Mouse (Mus musculus) MEL (cell line): ENCODE data around the gene Slc39a9. TPM values are rescaled to one million over a fixed set of nuclear protein-coding genes. Genes with fewer than 3 reads are reported as not detected.

Experiments
- DNase-seq: peaks from one replicate; pipeline ENCODE4 v3.0.0; 2011; ENCODE audit warnings: low read depth, low spot score
- H3K27ac ChIP-seq: 2 replicates; pipeline ENCODE4 v1.5.1; 2012; ENCODE audit warnings: low read depth, mild to moderate bottlenecking, control low read depth, low read length, moderate library complexity; ENCODE audit not compliant: control insufficient read depth
- H3K27me3 ChIP-seq, 2 experiments: fragments of 150-350 bp in 1 of 2; sonication (generic) in 1 of 2; 2 replicates each; pipeline ENCODE4 v1.6.1; 2012; ENCODE audit warnings: low read length in 2 of 2, mild to moderate bottlenecking in 2 of 2, improper control_type of control experiment in 1 of 2, moderate library complexity in 1 of 2; ENCODE audit not compliant: insufficient read depth in 2 of 2, control insufficient read depth in 1 of 2
- H3K36me3 ChIP-seq, 2 experiments: 2 replicates each; pipeline ENCODE4 v1.6.1; 2012 to 2014; ENCODE audit warnings: low read length in 2 of 2, improper control_type of control experiment in 1 of 2, inconsistent platforms in 1 of 2, mild to moderate bottlenecking in 1 of 2; ENCODE audit not compliant: insufficient read depth in 2 of 2, control insufficient read depth in 1 of 2
- H3K4me1 ChIP-seq, 2 experiments: fragments of 150-350 bp in 1 of 2; sonication (generic) in 1 of 2; 2 replicates each; pipeline ENCODE4 v1.6.1; 2012; ENCODE audit warnings: low read length in 2 of 2, improper control_type of control experiment in 1 of 2, mild to moderate bottlenecking in 1 of 2; ENCODE audit not compliant: insufficient read depth in 2 of 2, control insufficient read depth in 1 of 2
- H3K4me3 ChIP-seq, 2 experiments: fragments of 150-350 bp in 1 of 2; sonication (generic) in 1 of 2; 2 replicates each; pipeline ENCODE4 v1.5.1; 2012; ENCODE audit warnings: low read depth in 2 of 2, low read length in 2 of 2, mild to moderate bottlenecking in 2 of 2, moderate library complexity in 2 of 2, control low read depth in 1 of 2, improper control_type of control experiment in 1 of 2; ENCODE audit not compliant: control insufficient read depth in 1 of 2, insufficient read depth in 1 of 2
- H3K79me2 ChIP-seq: 2 replicates; pipeline ENCODE4 v1.6.1; 2012; ENCODE audit warnings: mild to moderate bottlenecking, low read length, moderate library complexity; ENCODE audit not compliant: control insufficient read depth, poor library complexity, insufficient read depth
- H3K9ac ChIP-seq: 2 replicates; pipeline ENCODE4 v1.6.1; 2012; ENCODE audit warnings: low read depth, mild to moderate bottlenecking, control low read depth, low read length, moderate library complexity; ENCODE audit not compliant: control insufficient read depth, poor library complexity, severe bottlenecking
- H3K9me3 ChIP-seq: fragments of 150-350 bp; sonication (generic); replicated peaks from 2 replicates; pipeline ENCODE4 v1.6.1; 2012; ENCODE audit warnings: mild to moderate bottlenecking, low read length, improper control_type of control experiment, moderate library complexity; ENCODE audit not compliant: insufficient read depth
- BHLHE40 ChIP-seq: IDR thresholded peaks from 2 replicates; pipeline ENCODE4 v1.6.1; 2012; ENCODE audit warnings: low read depth, mild to moderate bottlenecking, inconsistent platforms, low read length, improper control_type of control experiment, borderline replicate concordance
- CTCF ChIP-seq, 3 experiments: IDR thresholded peaks in 2 of 3; conservative IDR thresholded peaks in 1 of 3; 2 replicates each; pipeline ENCODE4 v1.5.1; 2011 to 2012; ENCODE audit warnings: low read length in 3 of 3, low read depth in 2 of 3, mild to moderate bottlenecking in 2 of 3, improper control_type of control experiment in 1 of 3, inconsistent platforms in 1 of 3, mixed read lengths in 1 of 3, moderate library complexity in 1 of 3; ENCODE audit not compliant: control insufficient read depth in 1 of 3, insufficient read depth in 1 of 3, poor library complexity in 1 of 3, severe bottlenecking in 1 of 3
- EP300 ChIP-seq, 2 experiments: IDR thresholded peaks; 2 replicates each; pipeline ENCODE4 v1.6.1; 2011; ENCODE audit warnings: improper control_type of control experiment in 2 of 2, low read length in 2 of 2, low read depth in 1 of 2, mild to moderate bottlenecking in 1 of 2
- GATA1 ChIP-seq: IDR thresholded peaks from 2 replicates; pipeline ENCODE4 v1.6.1; 2011; ENCODE audit warnings: low read depth, low read length, improper control_type of control experiment
- HCFC1 ChIP-seq: IDR thresholded peaks from 2 replicates; pipeline ENCODE4 v1.6.1; 2012; ENCODE audit warnings: low read depth, mild to moderate bottlenecking, inconsistent platforms, low read length, improper control_type of control experiment, moderate library complexity
- KAT2A ChIP-seq: conservative IDR thresholded peaks from 2 replicates; pipeline ENCODE4 v1.6.1; 2012; ENCODE audit warnings: low read depth, low read length, improper control_type of control experiment, inconsistent platforms
- MYB ChIP-seq: IDR thresholded peaks from 2 replicates; pipeline ENCODE4 v1.6.1; 2011; ENCODE audit warnings: mild to moderate bottlenecking, low read depth, low read length, improper control_type of control experiment
- NRF1 ChIP-seq: IDR thresholded peaks from 2 replicates; pipeline ENCODE4 v1.6.1; 2014; ENCODE audit warnings: low read depth, mild to moderate bottlenecking, inconsistent platforms, low read length, improper control_type of control experiment, moderate library complexity; ENCODE audit not compliant: poor library complexity, insufficient read depth, severe bottlenecking
- POLR2A ChIP-seq, 2 experiments: IDR thresholded peaks; 2 replicates each; pipeline ENCODE4 v1.6.1; 2011 to 2012; ENCODE audit warnings: low read length in 2 of 2, mild to moderate bottlenecking in 2 of 2, control low read depth in 1 of 2, improper control_type of control experiment in 1 of 2, low read depth in 1 of 2, moderate library complexity in 1 of 2; ENCODE audit not compliant: control insufficient read depth in 1 of 2, insufficient read depth in 1 of 2, poor library complexity in 1 of 2
- RCOR1 ChIP-seq: IDR thresholded peaks from 2 replicates; pipeline ENCODE4 v1.6.1; 2012; ENCODE audit warnings: low read depth, mild to moderate bottlenecking, inconsistent platforms, low read length, improper control_type of control experiment
- TBP ChIP-seq: IDR thresholded peaks from 2 replicates; pipeline ENCODE4 v1.8.0; 2011; ENCODE audit warnings: low read depth, low read length, improper control_type of control experiment
- USF1 ChIP-seq: IDR thresholded peaks from 2 replicates; pipeline ENCODE4 v1.6.1; 2014; ENCODE audit warnings: low read depth, mild to moderate bottlenecking, inconsistent platforms, low read length, improper control_type of control experiment, moderate library complexity
- ZMIZ1 ChIP-seq: IDR thresholded peaks from 2 replicates; pipeline ENCODE4 v1.6.1; 2012; ENCODE audit warnings: low read depth, mild to moderate bottlenecking, inconsistent platforms, low read length, improper control_type of control experiment, moderate library complexity
- polyA plus RNA-seq, 2 experiments: library from polyadenylated mRNA; stranded (reverse) in 1 of 2; unstranded in 1 of 2; fragments of >175 nt in 1 of 2; fragments of >200 nt in 1 of 2; gene quantifications; 2 replicates each; pipeline versions ENCODE4 v1.2.1 to v1.2.4; 2012; ENCODE audit warnings: low replicate concordance in 2 of 2, low read depth in 1 of 2; ENCODE audit not compliant: insufficient read length in 2 of 2, insufficient read depth in 1 of 2, missing spikeins in 1 of 2
- total RNA-seq: library from RNA; depleted of rRNA; stranded (reverse); fragments of 300-350 nt; gene quantifications from 2 replicates; pipeline ENCODE4 v1.2.3, GENCODE M21; 2012

The Slc39a9 gene
- total and polyA plus RNA-seq, 3 experiments, result 13.1 to 34.4 TPM; not detected in 1

DNA sequence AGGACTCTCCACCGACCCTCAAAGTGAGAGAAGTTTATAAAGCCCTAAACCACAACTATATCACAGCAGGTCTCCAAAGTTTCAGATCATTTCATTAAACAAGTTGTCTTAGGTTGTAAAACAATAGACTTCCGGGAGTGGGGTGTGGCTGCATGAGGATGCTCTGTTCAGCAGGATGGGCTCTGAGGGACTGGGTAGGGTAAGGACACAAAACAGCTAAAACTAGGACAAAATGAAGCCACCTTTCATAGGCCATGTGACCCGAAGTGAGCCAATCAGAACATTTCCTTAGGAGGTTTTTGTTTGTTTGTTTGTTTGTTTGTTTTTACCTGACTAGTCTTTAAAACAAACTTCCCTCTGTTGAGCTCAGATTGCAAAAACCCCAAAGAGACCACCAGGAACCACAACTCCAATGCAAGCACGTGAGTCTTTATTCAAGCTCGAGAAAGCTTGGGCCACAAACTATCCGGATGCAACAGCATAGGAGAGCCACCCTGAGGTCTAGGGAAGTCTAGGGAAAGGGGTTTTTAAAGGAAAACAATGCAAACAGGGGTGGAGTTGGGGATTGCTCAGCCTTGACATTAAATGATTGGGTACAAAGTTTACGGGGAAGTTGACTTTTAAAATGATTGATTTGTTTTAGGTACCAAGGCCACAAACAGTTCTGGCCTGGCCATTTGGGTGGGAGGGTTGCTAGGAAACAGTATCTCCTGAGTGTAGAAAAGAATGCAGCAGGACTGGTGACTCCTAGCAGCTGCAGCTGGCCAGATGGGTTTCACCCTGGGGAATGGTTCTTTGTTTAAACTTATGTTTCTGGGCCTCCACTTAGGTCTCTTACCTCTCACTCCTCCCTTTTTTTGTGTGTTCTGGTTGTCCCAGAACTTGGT, 28.1 kb upstream of the Slc39a9 start:
- H3K27ac ChIP-seq, result no peak overlapping the region

GRCm38 (mm10) chr12:80620501-80620900, 23.2 kb upstream of the Slc39a9 start:
- no peaks in the 10 kb centered on the region for H3K36me3 ChIP-seq
- H3K79me2 ChIP-seq, result no peaks in the 10 kb centered on the region
- H3K9me3 ChIP-seq, result no peaks in the 10 kb centered on the region
- no peak overlapping the region for H3K9ac ChIP-seq
- no peaks in the 10 kb centered on the region for H3K4me1 ChIP-seq
- no peak overlapping the region for H3K4me3 ChIP-seq
- no peak overlapping the region for H3K27ac ChIP-seq
- TF ChIP-seq NRF1 (no peak), TBP (no peak), ZMIZ1 (no peak), BHLHE40 (peak; percentile 47; the same call in 1 of the 2 replicates), GATA1 (no peak), KAT2A (no peak), CTCF (IDR thresholded peaks at IDR 0.05 in 2 of 3, conservative IDR thresholded peaks at IDR 0.05 in 1 of 3; ENCODE audit: control insufficient read depth in 1 of 3, insufficient read depth in 1 of 3, low read depth in 2 of 3, low read length in 3 of 3, poor library complexity in 1 of 3, severe bottlenecking in 1 of 3) (no peak)
- DNase-seq, result no peak
- H3K27me3 ChIP-seq, result no peaks in the 10 kb centered on the region

More for the DNA sequence above, 28.1 kb upstream of the Slc39a9 start:
- no peak overlapping the region for H3K4me3 ChIP-seq
- no peaks in the 10 kb centered on the region for H3K36me3 ChIP-seq
- H3K9ac ChIP-seq, result no peak overlapping the region
- no peaks in the 10 kb centered on the region for H3K79me2 ChIP-seq
- DNase-seq, result no peak
- no peaks in the 10 kb centered on the region for H3K4me1 ChIP-seq
- no peaks in the 10 kb centered on the region for H3K27me3 ChIP-seq
- no peaks in the 10 kb centered on the region for H3K9me3 ChIP-seq
- TF ChIP-seq MYB (no peak), EP300 (IDR thresholded peaks at IDR 0.05; ENCODE audit: low read depth in 1 of 2, low read length in 2 of 2) (no peak), KAT2A (no peak), POLR2A (IDR thresholded peaks at IDR 0.05; ENCODE audit: control insufficient read depth in 1 of 2, insufficient read depth in 1 of 2, low read depth in 1 of 2, low read length in 2 of 2, poor library complexity in 1 of 2) (no peak), USF1 (peak; percentile 49; the same call in 1 of the 2 replicates)
- TF ChIP-seq, all 39 proteins: peak for 1

DNA sequence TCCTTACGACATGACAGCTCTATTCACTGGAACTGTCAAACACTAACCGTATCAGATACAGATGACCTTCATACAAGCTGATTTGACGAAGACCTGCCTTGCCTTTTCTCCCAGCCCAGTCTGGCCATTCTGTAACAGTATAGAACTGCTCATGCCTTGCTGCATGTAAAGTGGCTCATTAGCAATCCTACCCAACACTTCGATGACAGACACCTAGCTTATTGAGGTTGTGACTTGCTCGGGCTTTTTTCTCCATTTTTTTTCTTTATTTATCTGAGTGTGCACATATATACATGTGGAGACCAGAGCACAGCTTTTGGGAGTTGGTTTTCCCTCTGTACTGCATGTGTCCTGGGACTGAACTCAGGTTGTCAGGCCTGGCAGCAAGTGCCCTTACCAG, 11.9 kb upstream of the Slc39a9 start:
- Histone ChIP-seq H3K4me1 (no peaks in the 10 kb centered on the region), H3K9me3 (no peaks in the 10 kb centered on the region), H3K27ac (no peak overlapping the region), H3K4me3 (no peak overlapping the region), H3K79me2 (no peaks in the 10 kb centered on the region), H3K9ac (no peak overlapping the region), H3K36me3 (peaks cover 0 to 21% of the 10 kb centered on the region in 2 experiments; a peak in 2 of 4 replicates), H3K27me3 (no peaks in the 10 kb centered on the region)
- no peak for DNase-seq
- no peak for TF ChIP-seq HCFC1
- TF ChIP-seq RCOR1, result no peak
